Mouse (Mus musculus) layer of hippocampus, postnatal 25 days (tissue): ENCODE measurements at regions not wholly inside any gene's neighbourhood (a gene's known extent, or its start where the extent isn't known, plus 50 kb on each side); places are given as distances from the start of the nearest gene placed in this dataset.

Source experiments
- DNase-seq, 2 experiments: peaks; one replicate each; pipeline ENCODE4 v3.0.0; 2022; ENCODE audit warnings: mixed read lengths in 2 of 2, low spot score in 1 of 2; ENCODE audit errors: extremely low spot score in 1 of 2

DNA sequence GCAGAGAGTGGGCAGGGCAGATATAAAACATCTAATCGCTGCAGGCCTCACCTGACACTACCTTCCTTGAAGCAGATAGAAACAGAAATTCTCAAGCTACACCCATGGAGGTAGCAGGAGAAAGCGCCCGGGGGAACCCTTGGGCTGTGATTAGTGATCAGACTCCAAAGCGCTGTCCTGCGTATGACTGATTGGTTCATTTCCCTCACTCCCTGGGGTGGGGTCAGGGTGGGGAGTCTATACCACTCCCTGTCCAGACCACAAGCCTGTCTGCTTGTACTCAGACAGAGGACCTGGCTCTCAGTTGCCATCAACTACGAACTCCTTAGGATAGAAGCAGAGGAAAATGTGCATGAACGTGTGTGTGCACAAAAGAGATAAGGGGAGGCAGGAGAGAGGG lies 77.7 kb downstream of the Gm826 start:
- DNase-seq = no peak

DNA sequence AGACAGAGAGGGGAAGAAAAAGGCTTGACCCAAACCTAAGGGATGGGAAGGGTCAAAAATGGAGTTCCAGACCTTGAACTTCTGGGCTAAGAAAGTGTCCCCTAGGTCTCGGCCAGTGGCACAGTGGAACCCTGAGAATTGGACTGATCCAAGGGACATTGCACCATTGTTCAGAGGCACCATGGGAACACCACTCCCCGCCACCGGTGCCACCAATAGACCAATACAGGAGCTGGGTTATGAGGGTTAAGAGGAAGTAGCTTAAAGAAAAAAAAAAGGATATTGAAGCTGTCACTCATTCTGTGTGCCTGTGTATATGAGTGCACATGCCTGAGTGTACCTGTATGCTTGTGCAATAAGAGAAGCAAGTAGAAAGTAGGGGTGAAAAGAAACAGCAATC lies 83.7 kb downstream of the Gm826 start:
- DNase-seq = no peak

DNA sequence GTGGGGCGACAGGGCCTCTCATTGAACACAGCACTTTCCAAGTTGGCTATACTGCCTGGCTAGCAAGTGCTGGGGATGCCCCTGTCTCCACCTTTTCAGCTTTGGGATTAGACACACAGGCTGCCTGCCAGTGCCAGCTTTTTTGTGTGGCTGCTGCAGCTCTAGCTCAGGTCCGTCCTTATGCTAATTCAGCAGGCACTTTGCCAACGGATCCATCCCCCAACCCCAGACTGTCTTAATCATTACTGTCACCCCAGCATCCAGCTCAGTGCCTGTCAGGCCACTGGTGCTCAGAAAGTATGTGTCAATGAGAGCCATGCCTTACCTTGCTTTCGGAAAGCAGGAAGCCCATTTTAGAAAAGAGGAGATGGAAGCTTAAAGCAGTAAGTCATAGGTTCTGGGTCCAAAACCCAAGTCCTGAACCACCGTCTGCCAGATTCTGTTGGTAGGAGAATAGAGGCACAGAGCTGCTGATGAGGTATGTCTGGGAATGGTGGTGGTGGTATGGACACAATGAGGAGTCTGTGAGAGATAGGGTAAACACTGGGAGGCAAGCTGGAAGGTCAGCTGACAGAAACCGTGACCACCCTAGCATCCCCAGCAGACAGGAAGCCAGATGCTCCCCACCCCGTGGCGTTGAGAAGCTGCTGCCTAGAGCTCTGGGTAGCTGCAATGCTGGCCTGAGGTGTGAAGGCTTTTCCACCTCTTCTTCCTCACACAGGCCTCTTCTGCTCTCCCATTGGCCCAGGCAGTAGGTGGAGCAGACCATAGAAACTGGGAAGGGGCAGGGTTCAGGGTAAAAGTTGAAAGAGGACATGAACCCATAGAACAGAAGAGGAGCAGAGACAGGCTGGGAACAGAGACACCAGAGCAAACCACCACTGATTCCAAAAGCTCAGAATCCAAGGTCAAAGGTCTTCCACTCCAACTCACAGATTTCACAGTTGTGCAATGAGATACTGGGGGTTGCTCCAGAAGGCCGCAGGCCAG lies 84.6 kb downstream of the Gm826 start:
- no peak for DNase-seq

DNA sequence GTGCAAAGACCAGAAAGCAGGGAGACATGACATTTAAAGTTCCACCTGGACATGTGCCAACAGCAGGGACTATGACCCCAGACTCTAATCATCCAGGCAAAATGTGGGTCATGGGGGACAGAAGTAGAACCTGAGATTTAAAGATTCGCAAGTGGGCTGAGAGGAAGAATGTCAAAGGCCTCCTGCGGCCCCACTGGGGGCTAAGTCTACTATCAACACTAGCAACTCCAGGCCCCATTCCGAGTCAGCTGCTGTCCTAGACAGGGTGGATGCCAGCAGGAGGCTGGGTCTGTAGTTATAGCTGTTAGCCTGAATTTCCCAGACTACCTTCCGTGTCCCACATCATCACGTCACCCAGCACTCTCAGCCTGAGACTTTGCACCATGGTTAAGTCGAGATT lies 86.7 kb downstream of the Gm826 start:
- no peak for DNase-seq

DNA sequence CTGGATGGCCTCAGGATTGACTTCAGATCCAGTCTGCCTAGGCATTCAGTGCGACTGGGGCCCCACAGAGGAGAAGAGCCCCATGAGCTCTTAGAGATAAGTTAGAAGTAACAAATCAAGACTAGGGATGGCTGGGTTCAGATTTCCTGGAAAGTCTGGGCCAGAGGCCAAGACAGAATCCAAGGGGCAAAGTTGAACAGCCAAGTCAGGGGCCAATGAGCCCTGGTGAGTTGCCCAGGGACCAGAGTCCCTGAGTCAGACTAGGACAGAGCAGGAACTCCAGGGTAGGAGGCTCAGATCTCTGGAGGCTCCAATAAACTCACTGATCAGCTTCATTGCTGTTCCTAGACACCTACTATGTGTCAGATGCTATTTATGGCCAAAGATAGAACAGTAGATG lies 87.6 kb downstream of the Gm826 start:
- DNase-seq = no peak

DNA sequence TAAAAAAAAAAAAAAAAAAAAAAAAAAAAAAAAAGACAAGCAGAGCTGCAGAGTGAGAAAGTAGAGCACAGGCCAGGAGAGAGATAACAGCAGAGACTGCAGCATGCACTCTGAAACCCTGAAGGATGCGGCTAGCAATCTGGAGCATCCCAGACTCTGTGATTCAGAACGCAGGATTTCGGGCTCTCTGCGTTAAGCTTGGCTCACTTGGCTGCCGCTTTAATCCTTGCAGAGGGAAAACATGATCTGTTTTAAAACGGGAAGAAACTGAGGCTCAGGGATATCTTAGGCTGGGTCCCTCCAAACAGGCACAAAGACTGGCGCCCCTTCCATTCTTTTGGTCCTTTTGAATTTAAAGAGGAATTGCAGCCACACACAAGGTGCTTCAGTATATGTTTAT lies 89.1 kb downstream of the Gm826 start:
- DNase-seq = no peak

DNA sequence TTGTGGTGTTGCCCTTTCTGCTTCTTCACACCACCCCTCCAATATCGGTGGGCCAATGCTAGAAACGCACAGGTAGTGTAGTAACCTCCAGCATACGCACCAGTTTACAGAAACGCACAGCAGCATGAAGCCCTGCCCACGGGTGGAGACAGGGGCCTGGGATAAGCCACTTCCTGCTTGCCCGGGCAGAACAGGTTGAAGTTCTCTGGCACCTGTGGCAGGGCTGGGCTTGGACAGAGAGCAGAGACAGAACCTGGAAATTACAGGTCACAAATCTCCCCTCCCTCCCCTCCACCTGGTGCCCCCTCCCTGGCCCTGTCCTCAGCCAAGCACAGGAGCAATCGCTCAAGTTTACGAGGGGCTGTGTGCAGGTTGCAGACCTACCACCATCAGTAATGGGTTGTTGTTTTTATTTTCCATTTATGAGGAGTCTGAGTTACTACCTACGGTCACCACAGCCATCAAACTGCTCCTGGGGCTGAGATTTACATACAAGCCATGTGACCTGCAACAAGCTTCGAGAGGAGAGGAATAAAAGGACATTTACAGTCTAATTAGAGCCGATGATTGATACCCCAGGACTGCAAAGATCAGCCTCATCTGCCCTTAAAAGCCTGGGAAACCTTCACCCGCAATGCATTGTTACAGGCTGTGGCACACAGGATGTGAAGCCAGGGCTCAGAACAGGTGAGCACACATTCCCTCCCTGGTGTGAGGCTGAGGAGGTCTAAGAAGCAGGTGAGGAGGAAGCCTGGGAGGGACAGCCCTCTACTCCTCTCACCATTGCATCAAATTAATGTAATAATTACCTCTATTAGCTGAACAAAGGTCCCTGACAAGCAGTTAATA lies 93.2 kb downstream of the Gm826 start:
- no peak for DNase-seq

DNA sequence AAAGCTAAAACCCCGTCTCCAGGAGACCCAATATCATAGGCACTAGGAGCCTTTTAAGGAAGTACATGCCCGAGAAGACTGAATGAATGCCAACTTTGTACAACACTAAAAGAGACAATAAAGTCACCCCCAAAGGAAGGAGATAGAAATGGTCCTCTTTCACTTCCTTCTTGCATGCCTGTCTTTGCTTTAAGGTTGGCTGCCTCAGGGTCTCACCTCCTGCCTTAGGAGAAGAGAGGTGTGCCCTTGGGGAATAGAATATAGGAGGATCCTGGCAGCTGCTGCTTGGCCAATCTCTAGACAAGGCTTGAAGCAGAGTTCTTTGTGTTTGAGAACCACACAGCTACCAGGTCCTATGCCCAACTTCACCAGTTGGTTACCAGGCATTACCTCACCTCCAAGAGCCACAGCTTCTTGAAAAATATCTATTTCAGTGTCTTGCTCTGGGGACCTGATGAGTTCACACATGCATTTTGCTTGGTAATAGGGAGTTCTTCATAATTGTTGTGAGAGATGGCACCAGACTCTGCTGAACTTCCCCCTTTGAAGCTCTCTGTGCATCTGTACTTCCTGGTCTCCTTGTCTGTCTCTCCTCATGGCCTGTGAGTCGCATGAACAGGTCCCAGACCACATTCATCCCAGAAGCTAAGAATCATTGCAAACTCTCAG lies 96.4 kb downstream of the Gm826 start:
- no peak for DNase-seq

DNA sequence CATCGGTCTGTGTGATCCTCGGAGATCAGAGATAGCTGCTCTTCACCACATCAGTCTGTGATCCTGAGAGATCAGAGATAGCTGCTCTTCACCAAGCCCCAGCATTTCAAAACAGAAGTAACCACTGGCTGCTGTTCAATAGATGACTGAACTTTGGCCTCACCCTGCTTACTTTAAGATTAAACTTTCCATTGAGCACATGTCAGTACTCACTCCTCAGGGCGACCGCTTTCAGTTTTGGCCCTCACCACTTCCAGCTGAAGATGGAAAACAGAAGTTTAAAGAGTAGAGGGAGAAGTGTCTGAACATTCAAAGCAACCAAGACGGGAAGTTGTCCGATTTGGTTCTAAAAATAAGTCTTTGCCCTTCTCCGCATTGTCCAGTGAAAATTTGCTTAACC lies 97.2 kb downstream of the Gm826 start:
- DNase-seq = no peak

DNA sequence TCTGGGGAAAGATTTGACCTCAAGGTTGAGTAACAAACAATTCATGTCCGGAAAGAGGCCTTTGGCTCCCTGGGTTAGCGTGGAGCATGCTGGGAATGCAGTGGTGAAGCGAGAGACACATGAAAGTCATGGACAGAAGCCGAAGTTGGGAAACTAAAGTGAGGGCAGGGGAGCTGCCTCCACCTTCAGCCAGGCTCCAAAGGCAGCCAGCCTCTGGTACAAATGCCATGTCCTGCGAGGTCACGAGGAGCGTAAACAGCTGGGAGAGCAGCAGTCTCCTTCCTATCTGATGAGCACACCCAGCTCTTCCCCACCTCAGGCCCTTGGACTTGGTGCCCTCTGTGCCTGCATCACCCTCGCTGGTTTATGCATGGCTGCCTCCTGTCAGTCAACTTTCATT lies 103.2 kb downstream of the Gm826 start:
- no peak for DNase-seq

DNA sequence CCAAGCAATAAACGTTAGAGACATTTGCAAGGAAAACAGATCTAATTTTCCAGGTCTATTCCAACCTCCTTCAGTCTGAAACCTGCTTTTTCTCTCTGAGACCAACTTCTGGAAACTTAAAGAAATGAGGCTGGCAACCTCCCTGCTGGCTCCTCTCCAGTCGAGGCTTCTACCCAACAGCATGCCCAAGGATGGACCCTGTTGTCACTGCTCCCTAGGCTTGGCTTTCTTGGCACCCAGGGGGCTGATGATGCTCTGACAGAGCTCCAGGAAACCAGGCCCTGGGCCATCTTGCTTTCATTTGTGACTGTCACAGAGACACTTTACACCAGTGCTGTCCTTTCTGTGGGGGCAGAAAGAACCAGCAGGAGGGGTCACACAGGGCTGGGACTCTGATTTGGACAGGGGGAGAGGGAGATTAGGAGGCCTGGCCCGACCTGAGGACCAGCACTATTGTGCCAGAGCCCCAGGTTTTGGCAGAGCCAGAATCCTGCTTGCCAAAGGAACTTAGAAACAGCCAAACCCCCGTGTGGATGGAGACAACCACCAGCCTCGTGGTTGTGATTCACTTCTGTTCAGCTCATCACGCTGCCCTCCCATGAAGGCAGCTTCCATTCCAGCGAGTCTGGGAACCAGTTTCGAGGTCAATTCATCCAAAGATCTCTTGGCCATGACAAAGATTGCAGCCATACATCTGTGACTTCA lies 105.5 kb downstream of the Gm826 start:
- no peak for DNase-seq

DNA sequence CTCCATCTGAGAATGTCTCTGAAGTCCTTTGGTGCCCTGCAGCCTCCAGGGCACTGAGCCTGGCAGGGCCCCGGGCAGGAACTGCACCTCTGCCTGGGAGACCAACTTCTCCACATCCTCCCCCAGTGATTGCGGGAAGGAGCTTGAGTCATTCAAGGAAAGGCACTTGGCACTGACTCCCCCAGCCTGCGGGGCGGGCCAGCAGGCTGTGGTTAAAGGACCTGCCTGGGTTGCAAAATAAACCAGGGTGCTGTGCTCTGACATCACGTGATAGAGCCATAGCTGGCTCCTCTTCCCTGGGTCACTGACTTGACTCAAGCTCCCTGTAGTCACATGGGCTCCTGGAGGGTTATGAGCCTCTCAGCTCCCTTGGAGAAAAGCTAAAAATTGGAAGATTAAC lies 108.5 kb downstream of the Gm826 start:
- DNase-seq = no peak

DNA sequence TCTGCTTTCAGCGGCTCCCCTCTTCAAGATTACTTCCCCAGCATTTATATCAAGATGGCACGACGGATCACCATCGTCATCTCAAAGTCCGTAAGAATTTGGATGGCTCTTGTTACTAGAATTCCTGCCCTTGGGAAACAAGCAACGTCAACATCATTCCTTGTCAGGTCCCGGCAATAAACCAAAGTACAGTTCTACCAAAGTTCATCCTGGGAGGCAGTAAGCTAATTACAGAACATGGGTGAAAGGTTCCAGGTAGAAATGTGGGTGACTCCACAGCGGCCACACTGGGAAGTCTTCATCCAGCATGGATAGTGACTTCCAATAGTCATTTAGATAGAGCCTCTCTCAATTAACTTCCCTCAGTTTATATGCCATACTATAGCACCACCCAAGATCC lies 110.6 kb downstream of the Gm826 start:
- DNase-seq = no peak

DNA sequence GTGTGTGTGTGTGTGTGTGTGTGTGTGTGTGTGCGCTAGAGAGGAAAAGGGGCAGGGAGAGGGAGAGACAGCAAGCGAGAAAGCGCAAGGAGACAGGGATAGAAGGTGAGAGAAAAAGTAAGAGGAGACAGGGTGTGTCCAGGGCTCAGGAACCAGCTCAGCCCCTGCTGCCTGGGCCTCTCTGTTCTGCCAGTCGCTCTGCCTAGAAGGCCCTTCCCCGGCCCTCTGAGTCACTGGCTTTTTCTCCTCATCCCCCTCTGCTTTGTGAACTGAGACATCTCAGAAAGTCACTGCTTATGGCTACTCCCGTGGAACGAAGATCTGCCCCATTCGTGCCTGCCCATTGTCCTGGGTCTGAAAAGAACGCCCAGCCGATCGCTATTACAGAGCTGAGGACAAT lies 112.2 kb downstream of the Gm826 start:
- no peak for DNase-seq

DNA sequence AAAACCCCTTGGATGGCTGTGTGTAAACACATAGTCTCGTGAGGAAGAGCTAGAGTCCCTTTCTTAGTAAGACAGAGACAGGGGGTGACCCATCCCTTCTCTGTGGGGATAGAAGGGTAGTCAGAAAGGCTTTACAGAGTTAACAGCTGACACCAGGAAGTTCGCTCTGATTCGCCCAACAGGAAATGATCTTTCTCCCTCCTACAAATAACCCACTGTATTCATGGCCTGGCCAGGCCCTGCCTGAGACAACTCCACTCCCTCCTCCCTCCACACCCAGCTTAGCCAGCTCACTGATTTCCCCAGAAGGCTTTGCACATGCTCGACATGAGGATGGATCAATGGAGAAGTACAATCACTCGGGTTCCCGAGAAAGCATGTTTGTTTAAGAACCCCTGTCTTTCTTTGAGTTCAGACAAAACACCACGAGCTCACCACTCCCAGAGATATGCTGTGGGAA lies 113.4 kb downstream of the Gm826 start:
- no peak for DNase-seq

DNA sequence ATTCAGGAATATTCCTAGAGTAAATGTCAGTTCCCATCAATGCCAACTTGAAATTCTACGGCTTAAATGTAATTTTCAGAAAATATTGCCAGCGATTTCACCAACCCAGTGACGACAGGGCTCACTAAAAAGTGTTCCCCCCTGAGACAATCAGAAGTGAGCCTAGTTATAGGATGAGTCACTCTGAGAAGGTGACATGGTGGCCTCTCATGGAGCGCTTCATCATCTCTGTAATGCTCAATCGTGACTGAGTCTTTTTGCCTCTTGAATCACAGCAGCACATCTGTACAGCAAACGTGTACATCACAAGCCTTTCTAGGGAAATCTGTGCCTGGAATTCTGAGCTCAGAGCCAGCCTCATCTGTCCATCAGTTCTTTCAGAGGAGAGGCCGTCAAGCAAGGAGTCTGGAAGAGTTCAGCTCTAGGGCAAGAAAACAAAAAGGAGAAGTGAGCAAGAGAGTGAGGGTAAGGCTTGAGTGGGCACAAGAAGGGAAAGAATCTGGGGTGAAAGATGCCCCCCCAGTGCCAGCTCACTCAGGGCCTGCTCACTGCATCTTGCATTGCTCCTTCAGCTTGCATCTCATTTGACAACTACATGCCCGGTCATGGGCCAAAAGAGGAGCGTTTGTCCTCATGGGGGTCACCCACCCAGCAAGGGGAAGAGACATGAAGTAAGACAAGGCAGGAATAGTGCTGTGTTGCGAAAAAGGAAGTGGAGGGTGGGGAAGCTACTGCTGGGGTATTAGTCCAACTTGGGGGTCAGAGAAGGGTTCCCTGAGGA lies 119.7 kb downstream of the Gm826 start:
- DNase-seq = no peak

DNA sequence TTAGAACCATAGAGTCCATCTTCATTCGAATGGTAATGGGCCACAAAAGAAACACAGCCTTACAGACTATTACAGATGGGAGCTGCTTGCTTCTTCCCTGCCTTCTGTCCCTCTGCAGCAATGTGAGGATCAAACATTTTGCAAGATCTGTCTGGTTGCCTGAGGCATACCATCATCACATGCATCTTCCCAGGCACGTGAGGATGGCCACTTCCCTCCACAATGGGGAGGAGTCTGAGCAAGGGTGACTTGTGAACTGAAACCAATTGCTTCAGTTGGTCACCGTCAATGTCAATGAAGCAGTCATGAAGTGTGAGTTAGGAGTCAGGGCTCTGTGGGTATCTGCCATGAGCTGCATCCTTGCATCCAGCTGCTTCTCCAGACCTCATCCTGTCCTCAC lies 123.5 kb downstream of the Gm826 start:
- no peak for DNase-seq

DNA sequence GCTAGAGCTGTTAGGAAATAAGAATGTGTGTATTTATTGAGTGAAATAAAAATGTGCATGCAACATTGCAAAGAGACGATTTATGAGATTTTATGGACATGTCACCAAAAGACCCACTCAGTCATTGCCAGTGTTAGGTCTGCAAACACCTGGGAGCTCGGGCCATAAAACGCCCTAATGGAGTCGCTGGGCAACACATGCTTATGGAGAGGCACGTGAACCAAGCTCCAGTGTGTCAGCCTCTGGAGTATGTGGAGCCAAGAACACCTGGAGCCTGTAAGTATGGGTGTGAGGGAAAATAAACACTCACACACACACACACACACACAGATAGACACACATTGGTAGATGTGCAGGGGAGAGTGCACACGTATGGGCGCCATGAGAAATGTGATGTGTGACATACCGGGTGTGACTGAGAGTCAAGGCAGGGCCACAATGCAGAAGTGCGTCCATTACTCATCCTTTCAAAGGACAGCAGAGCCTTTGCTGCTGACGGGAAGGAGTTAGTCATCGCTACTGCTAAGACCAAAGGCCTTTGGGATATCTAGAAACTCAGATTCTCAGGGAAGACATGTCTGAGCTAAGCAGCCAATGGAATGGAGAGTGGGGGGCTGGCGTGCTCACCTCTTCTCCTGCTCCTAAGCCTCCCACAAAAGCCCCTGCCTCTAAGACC lies 124.2 kb downstream of the Gm826 start:
- no peak for DNase-seq

DNA sequence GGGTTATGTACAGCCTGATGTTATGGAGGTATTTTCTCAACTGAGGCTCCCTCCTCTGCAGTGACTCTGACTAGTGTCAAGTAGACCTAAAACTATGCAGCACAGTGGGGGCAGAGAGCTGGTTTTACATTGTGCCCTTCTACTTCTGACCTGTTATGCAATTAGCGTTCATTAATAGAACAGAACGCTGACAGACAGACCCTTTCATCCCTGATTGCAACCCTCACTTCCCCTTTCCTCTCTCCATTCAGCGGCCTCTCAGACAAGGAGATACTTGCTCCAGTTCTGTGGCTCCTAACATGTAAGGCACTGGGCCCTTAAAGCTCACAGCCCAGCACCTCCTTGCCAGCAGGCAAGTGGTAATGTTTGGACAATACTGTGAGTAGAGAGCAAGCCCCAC lies 125.7 kb downstream of the Gm826 start:
- DNase-seq = no peak
